Mouse (Mus musculus) G1E (cell line): Measurements from ENCODE around the gene Adamtsl4.

ENCODE experiments used
- CTCF ChIP-seq: IDR thresholded peaks from 2 replicates; pipeline ENCODE4 v1.5.1; 2012; ENCODE audit warnings: low read depth, low read length, inconsistent platforms, mixed read lengths
- GATA1 ChIP-seq: IDR thresholded peaks from 2 replicates; pipeline ENCODE4 v1.6.1; 2012; ENCODE audit warnings: borderline replicate concordance, low read length, inconsistent platforms, mixed read lengths
- POLR2AphosphoS5 ChIP-seq: IDR thresholded peaks from 2 replicates; pipeline ENCODE4 v1.6.1; 2012; ENCODE audit warnings: low read depth, low read length, inconsistent platforms; ENCODE audit not compliant: insufficient replicate concordance
- TAL1 ChIP-seq: conservative IDR thresholded peaks from 2 replicates; pipeline ENCODE4 v1.6.1; 2012; ENCODE audit warnings: low read depth, low read length, inconsistent platforms, mixed read lengths

DNA sequence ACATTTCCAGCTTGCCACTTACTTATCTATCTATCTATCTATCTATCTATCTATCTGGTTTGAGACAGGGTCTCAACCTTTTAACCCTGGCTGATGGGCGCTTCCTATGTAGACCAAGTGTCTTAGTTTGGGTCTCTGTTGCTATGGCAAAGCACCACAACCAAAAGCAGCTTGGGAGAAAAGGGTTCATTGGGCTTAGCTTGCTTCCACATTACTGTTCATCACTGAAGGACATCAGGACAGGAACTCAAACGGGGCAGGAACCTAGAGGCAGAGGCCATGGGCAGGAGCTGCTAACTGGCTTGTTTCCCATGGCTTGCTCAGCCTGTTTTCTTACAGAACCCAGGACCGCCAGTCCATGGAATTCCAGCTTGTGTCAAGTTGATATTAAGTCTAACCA is 30.6 kb downstream of the Adamtsl4 start:
- TF ChIP-seq CTCF, result no peak
- no peak for TF ChIP-seq GATA1
- no peak for TF ChIP-seq TAL1
- TF ChIP-seq POLR2AphosphoS5, result no peak
